Mouse (Mus musculus) CD4-positive helper T cell, adult 2 months (primary cell): ENCODE measurements around the gene Spata31d1a.

Experiments
- DNase-seq: peaks from one replicate; pipeline ENCODE4 v3.0.0-alpha.2; 2012; ENCODE audit warnings: low read depth, missing footprints, low spot score

Spata31d1a gene

GRCm38 (mm10) chr13:59668501-59669093 lies 41.5 kb downstream of the Spata31d1a start:
- peak; percentile 80 for DNase-seq

DNA sequence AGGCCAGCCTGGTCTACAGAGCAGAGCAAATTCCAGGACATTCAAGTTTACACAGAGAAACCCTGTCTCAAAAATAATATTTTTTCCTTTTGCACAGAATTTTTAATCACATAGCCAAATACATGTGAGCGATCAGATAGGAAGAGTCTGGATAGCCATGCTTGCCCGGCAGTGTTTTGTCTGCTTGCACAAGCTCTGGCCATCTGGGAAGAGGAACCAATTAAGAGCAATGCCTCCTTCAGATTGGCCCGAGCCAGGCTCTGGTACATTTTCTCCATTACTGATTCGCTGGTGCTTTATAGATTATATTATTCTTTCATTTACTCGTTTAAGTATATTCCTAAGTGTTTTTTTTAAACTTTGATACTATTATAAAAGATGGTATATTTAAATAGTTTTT lies 42.4 kb downstream of the Spata31d1a start:
- DNase-seq: no peak

GRCm38 (mm10) chr13:59663939-59664712 lies 46.0 kb downstream of the Spata31d1a start:
- DNase-seq: no peak

DNA sequence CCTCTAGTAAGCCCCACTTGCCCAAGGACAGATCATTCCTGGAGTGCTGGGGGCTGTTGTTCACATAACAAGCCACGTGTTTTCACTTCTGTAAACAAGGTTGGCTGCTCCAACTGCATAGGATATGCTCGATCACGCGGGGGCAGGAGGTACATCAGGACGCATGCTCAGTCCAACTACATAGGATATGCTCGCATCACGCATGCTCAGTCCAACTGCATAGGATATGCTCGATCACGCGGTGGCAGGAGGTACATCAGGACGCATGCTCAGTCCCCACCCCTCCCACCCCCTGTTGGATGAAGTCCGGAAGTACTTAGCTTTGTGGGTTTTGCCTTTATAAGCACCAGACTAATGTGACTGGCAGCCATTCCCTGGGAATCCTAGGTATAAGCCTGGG lies 48.2 kb downstream of the Spata31d1a start:
- DNase-seq: no peak

DNA sequence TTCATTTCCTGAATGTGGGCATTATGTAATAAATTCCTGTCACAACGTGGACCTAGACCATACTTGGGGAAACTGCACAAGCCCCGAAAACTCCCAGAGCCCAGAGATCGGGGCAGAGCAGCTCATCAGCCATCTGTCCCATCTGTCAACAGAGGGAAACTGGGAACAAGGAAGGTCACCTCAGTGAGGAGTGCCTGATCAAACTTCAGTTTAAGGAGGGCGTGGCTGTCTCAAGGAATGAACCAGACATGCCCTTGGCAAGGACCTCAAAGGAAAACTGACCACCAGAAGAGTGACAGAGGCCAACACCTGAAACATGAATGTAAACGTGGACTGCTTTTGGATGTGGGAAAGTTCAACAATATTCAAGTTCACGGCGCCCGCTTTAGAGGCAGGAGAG lies 48.7 kb downstream of the Spata31d1a start:
- DNase-seq: no peak

DNA sequence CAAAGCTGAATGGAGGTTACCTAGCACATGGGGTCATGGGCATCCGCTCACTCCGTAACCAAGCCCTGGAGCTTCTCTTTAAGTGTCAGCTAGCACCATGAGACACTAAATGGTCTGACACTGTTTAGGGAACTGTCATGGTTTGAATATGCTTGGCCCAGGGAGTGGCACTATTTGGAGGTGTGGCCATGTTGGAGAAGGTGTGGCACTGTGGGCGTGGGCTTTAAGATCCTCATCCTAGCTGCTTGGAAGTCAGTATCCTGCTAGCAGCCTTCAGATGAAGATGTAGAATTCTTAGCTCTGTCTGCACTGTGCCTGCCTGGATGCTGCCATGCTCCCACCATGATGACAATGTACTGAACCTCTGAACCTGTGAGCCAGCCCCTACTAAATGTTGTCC lies 49.8 kb downstream of the Spata31d1a start:
- no peak for DNase-seq

DNA sequence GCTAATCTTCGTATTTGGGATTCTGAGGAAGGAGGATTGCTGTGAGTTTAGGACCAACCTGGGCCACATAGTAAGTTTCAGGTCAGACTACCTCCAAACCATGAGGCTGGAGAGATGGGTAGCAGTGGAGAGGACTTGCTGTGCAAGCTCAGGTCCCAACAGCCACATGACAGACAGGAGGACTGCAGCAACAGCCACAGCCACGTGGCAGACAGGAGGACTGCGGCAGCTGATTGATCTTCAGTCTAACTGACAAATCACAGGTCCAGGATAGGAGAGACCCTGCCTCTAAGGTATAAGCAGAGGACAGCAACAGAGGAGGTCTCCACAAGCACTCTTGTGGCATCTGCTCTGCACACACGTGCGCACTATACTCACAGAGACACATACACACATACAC lies 52.3 kb downstream of the Spata31d1a start:
- no peak for DNase-seq

DNA sequence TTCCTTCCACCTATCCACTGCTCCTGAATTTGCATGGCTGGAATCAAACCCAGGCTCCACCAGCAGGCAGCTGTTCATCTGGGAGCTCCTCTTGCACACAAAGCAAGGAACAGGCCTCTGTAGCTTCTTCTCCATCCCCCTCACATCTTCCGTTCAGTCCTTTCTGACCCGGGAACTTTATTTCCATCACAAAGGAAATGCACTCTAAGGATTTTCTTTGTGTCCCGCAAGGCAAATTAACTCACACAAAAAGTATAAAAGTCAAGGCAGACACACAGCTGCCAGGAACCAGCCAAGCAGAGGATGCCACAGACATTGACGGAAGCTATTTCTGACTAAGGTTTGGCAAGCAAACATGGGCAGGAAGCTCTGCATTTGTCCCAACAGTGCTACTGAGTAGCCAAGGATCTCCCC lies 53.1 kb downstream of the Spata31d1a start:
- DNase-seq: peak; percentile 40

DNA sequence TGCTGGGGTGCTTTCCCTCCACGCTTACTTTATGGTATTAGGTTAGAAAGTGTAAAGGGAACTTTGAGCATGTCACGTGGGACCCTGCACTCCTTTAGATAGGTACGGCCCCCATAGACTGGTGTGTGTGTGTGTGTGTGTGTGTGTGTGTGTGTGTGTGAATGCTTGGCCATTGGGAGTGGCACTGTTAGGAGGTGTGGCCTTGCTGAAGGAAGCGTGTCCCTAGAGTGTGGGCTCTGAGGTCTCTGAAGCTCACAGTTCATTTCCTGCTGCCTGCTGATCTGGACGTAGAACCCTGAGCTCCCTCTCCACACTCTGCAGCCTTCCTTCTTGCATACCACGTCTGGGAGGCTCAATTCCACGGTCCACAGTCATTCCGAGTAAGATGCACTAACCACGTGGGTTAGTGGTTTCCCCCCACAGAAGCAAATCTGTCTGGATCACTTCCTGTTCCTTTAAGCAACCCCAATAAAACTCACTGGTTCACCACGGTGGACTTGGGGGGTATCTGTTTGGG lies 53.8 kb downstream of the Spata31d1a start:
- peak; percentile 80 for DNase-seq

DNA sequence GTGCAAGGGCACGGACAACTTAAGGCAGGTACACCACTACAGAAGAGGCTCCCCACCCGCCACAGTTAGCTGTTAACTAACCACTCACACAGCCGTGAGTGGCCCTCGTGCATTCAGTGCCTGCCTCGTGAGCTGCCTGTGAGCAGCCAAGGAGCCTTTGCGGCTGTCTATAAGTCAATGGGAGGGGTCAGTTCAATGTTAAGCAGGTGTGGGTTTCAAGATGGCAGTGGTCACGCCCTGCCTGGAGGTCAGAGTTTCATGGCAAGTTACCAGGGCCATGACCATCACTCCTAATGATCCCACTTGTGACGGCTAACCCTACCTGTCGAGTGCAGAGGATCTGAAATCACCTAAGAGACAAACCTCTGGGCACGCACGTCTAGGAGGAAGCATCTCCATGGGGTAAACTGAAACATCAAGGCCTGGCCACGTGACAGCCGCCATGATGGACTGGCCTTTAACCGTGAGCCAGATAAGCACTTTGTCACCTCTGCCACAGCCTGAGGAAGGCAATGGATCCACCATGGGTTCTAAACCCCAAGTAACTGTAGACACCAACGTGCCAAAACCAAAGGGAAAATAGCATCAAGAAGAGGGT lies 54.3 kb downstream of the Spata31d1a start:
- peak; percentile 24 for DNase-seq

- no peak for DNase-seq
Observed at GRCm38 (mm10) chr13:59654465-59654864, 55.7 kb downstream of the Spata31d1a start.

GRCm38 (mm10) chr13:59653136-59653535 lies 57.0 kb downstream of the Spata31d1a start:
- DNase-seq: no peak

GRCm38 (mm10) chr13:59652651-59653050 lies 57.5 kb downstream of the Spata31d1a start:
- DNase-seq: no peak
